Mouse (Mus musculus) CH12.LX (cell line): Measurements from ENCODE around the gene Kmo. TPM values are rescaled to one million over a fixed set of nuclear protein-coding genes. Genes with fewer than 3 reads are reported as not detected.

ENCODE experiments used
- DNase-seq: peaks from one replicate; pipeline ENCODE4 v3.0.0-alpha.2; 2013; ENCODE audit errors: extremely low read depth
- H3K27ac ChIP-seq: 2 replicates; pipeline ENCODE4 v1.5.1; 2012; ENCODE audit warnings: low read depth, mild to moderate bottlenecking, control low read depth, moderate library complexity; ENCODE audit not compliant: insufficient read depth
- H3K27me3 ChIP-seq: replicated peaks from 2 replicates; pipeline ENCODE3; 2012; ENCODE audit warnings: inconsistent platforms
- H3K36me3 ChIP-seq, 2 experiments: replicated peaks in 1 of 2; 2 replicates each; pipeline versions ENCODE3 to v1.6.1; 2012; ENCODE audit warnings: inconsistent platforms in 1 of 2, low read length in 1 of 2, mild to moderate bottlenecking in 1 of 2, mixed read lengths in 1 of 2, moderate library complexity in 1 of 2; ENCODE audit not compliant: control insufficient read depth in 1 of 2, insufficient read depth in 1 of 2
- H3K4me1 ChIP-seq, 2 experiments: 2 replicates each; pipeline ENCODE4 v1.6.1; 2012; ENCODE audit warnings: inconsistent platforms in 1 of 2, moderate library complexity in 1 of 2; ENCODE audit not compliant: insufficient read depth in 2 of 2, control insufficient read depth in 1 of 2
- H3K4me2 ChIP-seq: 2 replicates; pipeline ENCODE4 v1.6.1; 2012; ENCODE audit warnings: low read depth, mild to moderate bottlenecking, control low read depth; ENCODE audit not compliant: poor library complexity, insufficient read depth, severe bottlenecking
- H3K4me3 ChIP-seq, 3 experiments: fragments of 150-350 bp in 1 of 3; sonication (generic) in 1 of 3; replicated peaks in 1 of 3; 2 replicates each; pipeline versions ENCODE3 to v1.5.1; 2011 to 2012; ENCODE audit warnings: low read depth in 2 of 3, low read length in 2 of 3, mild to moderate bottlenecking in 2 of 3, moderate library complexity in 2 of 3, control low read depth in 1 of 3, improper control_type of control experiment in 1 of 3, inconsistent platforms in 1 of 3, mixed read lengths in 1 of 3; ENCODE audit not compliant: poor library complexity in 1 of 3
- H3K79me2 ChIP-seq: replicated peaks from 2 replicates; pipeline ENCODE4 v1.6.1; 2012; ENCODE audit warnings: mild to moderate bottlenecking, moderate library complexity; ENCODE audit not compliant: control insufficient read depth, poor library complexity, insufficient read depth, severe bottlenecking; ENCODE audit errors: extremely low read depth
- H3K9ac ChIP-seq: 2 replicates; pipeline ENCODE4 v1.6.1; 2012; ENCODE audit warnings: low read depth, mild to moderate bottlenecking, control low read depth, moderate library complexity; ENCODE audit not compliant: insufficient read depth
- H3K9me3 ChIP-seq: replicated peaks from 2 replicates; pipeline ENCODE3; 2012; ENCODE audit warnings: low read length, inconsistent platforms, mixed read lengths
- CHD1 ChIP-seq: IDR thresholded peaks from 2 replicates; pipeline ENCODE4 v1.6.1; 2012; ENCODE audit warnings: low read depth, low read length, improper control_type of control experiment, inconsistent platforms
- CHD2 ChIP-seq: IDR thresholded peaks from 2 replicates; pipeline ENCODE4 v1.6.1; 2011; ENCODE audit warnings: low read length, improper control_type of control experiment
- CTCF ChIP-seq, 2 experiments: IDR thresholded peaks in 1 of 2; conservative IDR thresholded peaks in 1 of 2; 2 replicates each; pipeline ENCODE4 v1.5.1; 2011 to 2012; ENCODE audit warnings: low read depth in 2 of 2, low read length in 2 of 2, improper control_type of control experiment in 1 of 2, inconsistent platforms in 1 of 2, mild to moderate bottlenecking in 1 of 2, moderate library complexity in 1 of 2
- ELF1 ChIP-seq: IDR thresholded peaks from 2 replicates; pipeline ENCODE4 v1.6.1; 2014; ENCODE audit warnings: low read depth, mild to moderate bottlenecking, inconsistent platforms, low read length, improper control_type of control experiment
- GABPA ChIP-seq: IDR thresholded peaks from 2 replicates; pipeline ENCODE4 v1.6.1; 2012; ENCODE audit warnings: low read depth, low read length, improper control_type of control experiment, inconsistent platforms; ENCODE audit not compliant: insufficient replicate concordance
- HCFC1 ChIP-seq: IDR thresholded peaks from 2 replicates; pipeline ENCODE4 v1.6.1; 2012; ENCODE audit warnings: low read depth, mild to moderate bottlenecking, inconsistent platforms, low read length, improper control_type of control experiment
- IRF4 ChIP-seq: IDR thresholded peaks from 2 replicates; pipeline ENCODE4 v1.6.1; 2014; ENCODE audit warnings: low read depth, mild to moderate bottlenecking, inconsistent platforms, low read length, improper control_type of control experiment
- JUN ChIP-seq: IDR thresholded peaks from 2 replicates; pipeline ENCODE4 v1.6.1; 2011; ENCODE audit warnings: low read depth, mild to moderate bottlenecking, low read length, improper control_type of control experiment, moderate library complexity; ENCODE audit not compliant: insufficient read depth
- JUND ChIP-seq: conservative IDR thresholded peaks from 2 replicates; pipeline ENCODE4 v1.6.1; 2011; ENCODE audit warnings: low read depth, low read length, improper control_type of control experiment
- KAT2A ChIP-seq: IDR thresholded peaks from 2 replicates; pipeline ENCODE4 v1.6.1; 2012; ENCODE audit warnings: low read length, improper control_type of control experiment, inconsistent platforms; ENCODE audit not compliant: insufficient replicate concordance
- MAFK ChIP-seq: IDR thresholded peaks from 2 replicates; pipeline ENCODE4 v1.6.1; 2011; ENCODE audit warnings: low read length, improper control_type of control experiment; ENCODE audit not compliant: insufficient replicate concordance
- MAZ ChIP-seq: IDR thresholded peaks from 2 replicates; pipeline ENCODE4 v1.6.1; 2012; ENCODE audit warnings: low read depth, mild to moderate bottlenecking, inconsistent platforms, low read length, improper control_type of control experiment, moderate library complexity
- MEF2A ChIP-seq: IDR thresholded peaks from 2 replicates; pipeline ENCODE4 v1.6.1; 2014; ENCODE audit warnings: low read depth, mild to moderate bottlenecking, inconsistent platforms, low read length, improper control_type of control experiment, borderline replicate concordance
- NELFE ChIP-seq: IDR thresholded peaks from 2 replicates; pipeline ENCODE4 v1.6.1; 2011; ENCODE audit warnings: low read depth, low read length, improper control_type of control experiment
- NRF1 ChIP-seq: IDR thresholded peaks from 2 replicates; pipeline ENCODE4 v1.6.1; 2014; ENCODE audit warnings: low read depth, mild to moderate bottlenecking, inconsistent platforms, low read length, improper control_type of control experiment, moderate library complexity
- POLR2A ChIP-seq: IDR thresholded peaks from 2 replicates; pipeline ENCODE4 v1.6.1; 2011; ENCODE audit warnings: low read depth, mild to moderate bottlenecking, improper control_type of control experiment, low read length
- RCOR1 ChIP-seq: conservative IDR thresholded peaks from 2 replicates; pipeline ENCODE4 v1.6.1; 2012; ENCODE audit warnings: low read depth, mild to moderate bottlenecking, inconsistent platforms, low read length, improper control_type of control experiment
- SIN3A ChIP-seq: IDR thresholded peaks from 2 replicates; pipeline ENCODE4 v1.6.1; 2012; ENCODE audit warnings: low read length, improper control_type of control experiment, inconsistent platforms
- TCF12 ChIP-seq: IDR thresholded peaks from 2 replicates; pipeline ENCODE4 v1.6.1; 2014; ENCODE audit warnings: low read depth, mild to moderate bottlenecking, inconsistent platforms, low read length, improper control_type of control experiment
- UBTF ChIP-seq: IDR thresholded peaks from 2 replicates; pipeline ENCODE4 v1.6.1; 2012; ENCODE audit warnings: low read depth, mild to moderate bottlenecking, inconsistent platforms, low read length, improper control_type of control experiment, moderate library complexity
- USF1 ChIP-seq: IDR thresholded peaks from 2 replicates; pipeline ENCODE4 v1.6.1; 2014; ENCODE audit warnings: low read depth, mild to moderate bottlenecking, inconsistent platforms, low read length, improper control_type of control experiment
- ZC3H11A ChIP-seq: IDR thresholded peaks from 2 replicates; pipeline ENCODE4 v1.6.1; 2012; ENCODE audit warnings: low read depth, mild to moderate bottlenecking, inconsistent platforms, low read length, improper control_type of control experiment
- ZMIZ1 ChIP-seq: IDR thresholded peaks from 2 replicates; pipeline ENCODE4 v1.6.1; 2012; ENCODE audit warnings: low read depth, mild to moderate bottlenecking, inconsistent platforms, low read length, improper control_type of control experiment
- ZNF384 ChIP-seq: IDR thresholded peaks from 2 replicates; pipeline ENCODE4 v1.6.1; 2012; ENCODE audit warnings: low read depth, low read length, improper control_type of control experiment, inconsistent platforms
- dilution Hi-C: fragments of 300-500 bp; cut with MboI; formaldehyde crosslinking; loops from 2 replicates; pipeline ENCODE4 v1.14.3; 2020; ENCODE audit warnings: low sequenced_read_pairs; ENCODE audit not compliant: extremely low pct_unique_long_range_greater_than_20kb, extremely low pct_ligation_motif_present
- in situ Hi-C: fragments of 300-500 bp; cut with MboI; formaldehyde crosslinking; loops from 3 replicates; pipeline ENCODE4 v1.14.3; 2019; ENCODE audit warnings: low sequenced_read_pairs, low pct_ligation_motif_present, low pct_unique_long_range_greater_than_20kb, mixed read lengths
- polyA plus RNA-seq: library from polyadenylated mRNA; unstranded; fragments of >175 nt; gene quantifications from 2 replicates; pipeline ENCODE4 v1.2.1, GENCODE M21; 2012; ENCODE audit warnings: low read depth; ENCODE audit not compliant: insufficient read length
- total RNA-seq, 2 experiments: library from RNA; depleted of rRNA; stranded (reverse); fragments of 300-350 nt in 1 of 2; fragments of >200 nt in 1 of 2; gene quantifications; 2 replicates each; pipeline ENCODE4 v1.2.3; 2012 to 2014

The Kmo gene
- total and polyA plus RNA-seq, 3 experiments = 9.7 to 49.2 (median 42.5) TPM

- Histone ChIP-seq H3K9ac (no peak overlapping the region), H3K4me1 (no peaks in the 10 kb centered on the region), H3K36me3 (no peaks in the 10 kb centered on the region), H3K27me3 (no peaks in the 10 kb centered on the region), H3K4me2 (no peak overlapping the region), H3K79me2 (no peaks in the 10 kb centered on the region), H3K9me3 (no peaks in the 10 kb centered on the region), H3K27ac (no peak overlapping the region), H3K4me3 (no peak overlapping the region)
- no peak for DNase-seq
- in situ Hi-C loops (no loop called here), dilution Hi-C loops (no loop called here)
- TF ChIP-seq TCF12 (no peak), IRF4 (no peak), GABPA (no peak), UBTF (no peak), ZC3H11A (no peak), MAZ (no peak), HCFC1 (no peak), CHD2 (no peak), RCOR1 (no peak), ELF1 (no peak)
Measured at GRCm38 (mm10) chr1:175578425-175579096, 41.6 kb upstream of the Kmo start.

DNA sequence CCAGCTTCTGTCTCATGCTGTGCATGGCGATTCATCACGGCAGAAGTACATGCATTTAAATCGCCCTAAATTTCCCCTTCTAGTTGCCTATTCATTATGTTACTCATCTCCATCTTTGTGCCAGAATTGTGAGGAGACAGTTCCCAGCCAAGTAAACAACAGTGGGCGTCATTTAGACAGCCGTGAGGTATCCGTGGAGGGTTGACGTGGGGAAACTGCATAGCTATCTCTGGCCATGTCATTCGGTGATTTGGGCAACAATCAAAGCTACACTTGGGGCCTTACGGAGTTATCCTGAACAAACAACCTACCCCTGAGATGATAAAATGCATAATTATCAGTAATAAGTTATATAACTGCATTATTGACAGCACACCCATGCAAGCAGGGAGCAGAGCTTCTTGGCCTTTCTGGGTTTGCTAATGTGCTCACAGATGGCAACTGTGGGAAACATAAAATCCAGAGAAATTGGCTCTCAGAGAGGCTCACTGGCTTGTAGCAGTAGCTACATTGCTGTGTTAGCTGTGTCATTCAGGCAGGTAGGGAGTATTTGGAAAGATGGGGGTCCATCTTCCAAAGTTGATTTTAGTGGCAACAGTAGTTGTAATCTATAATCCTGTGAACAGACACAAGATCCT is 40.5 kb upstream of the Kmo start:
- Histone ChIP-seq H3K79me2 (no peaks in the 10 kb centered on the region), H3K9ac (no peak overlapping the region), H3K36me3 (no peaks in the 10 kb centered on the region), H3K27me3 (no peaks in the 10 kb centered on the region), H3K4me2 (no peak overlapping the region)
- no peak for DNase-seq
- no peak for TF ChIP-seq USF1
- no peak for TF ChIP-seq NELFE
- TF ChIP-seq CHD1 = no peak
- no peak for TF ChIP-seq KAT2A
- TF ChIP-seq MEF2A = no peak
- TF ChIP-seq JUND = no peak
- TF ChIP-seq POLR2A = no peak
- TF ChIP-seq CTCF (conservative IDR thresholded peaks at IDR 0.05 in 1 of 2, IDR thresholded peaks at IDR 0.05 in 1 of 2; ENCODE audit: low read depth in 2 of 2, low read length in 2 of 2) = no peak
- TF ChIP-seq ZMIZ1 = no peak
- TF ChIP-seq IRF4 = no peak
- TF ChIP-seq ZNF384 = no peak
- TF ChIP-seq MAZ = no peak
- no peak for TF ChIP-seq JUN
- no peak for TF ChIP-seq NRF1
- no peak for TF ChIP-seq SIN3A
- TF ChIP-seq MAFK = no peak
- TF ChIP-seq, all 38 proteins: peak for 0
- Histone ChIP-seq H3K4me1 (no peaks in the 10 kb centered on the region), H3K27ac (no peak overlapping the region), H3K9me3 (no peaks in the 10 kb centered on the region), H3K4me3 (no peak overlapping the region)
- dilution Hi-C loops (no loop called here), in situ Hi-C loops (no loop called here)
